Mouse (Mus musculus) ES-E14 (cell line): ENCODE measurements around the gene Add3.

Source experiments
- HCFC1 ChIP-seq: IDR thresholded peaks from 2 replicates; pipeline ENCODE4 v1.6.1; 2012; ENCODE audit warnings: low read length, inconsistent platforms, borderline replicate concordance; ENCODE audit not compliant: insufficient read depth
- ZC3H11A ChIP-seq: IDR thresholded peaks from 2 replicates; pipeline ENCODE4 v1.6.1; 2012; ENCODE audit warnings: low read depth, mild to moderate bottlenecking, inconsistent platforms, low read length, borderline replicate concordance
- ZNF384 ChIP-seq: IDR thresholded peaks from 2 replicates; pipeline ENCODE4 v1.6.1; 2012; ENCODE audit warnings: low read depth, low read length, inconsistent platforms

DNA sequence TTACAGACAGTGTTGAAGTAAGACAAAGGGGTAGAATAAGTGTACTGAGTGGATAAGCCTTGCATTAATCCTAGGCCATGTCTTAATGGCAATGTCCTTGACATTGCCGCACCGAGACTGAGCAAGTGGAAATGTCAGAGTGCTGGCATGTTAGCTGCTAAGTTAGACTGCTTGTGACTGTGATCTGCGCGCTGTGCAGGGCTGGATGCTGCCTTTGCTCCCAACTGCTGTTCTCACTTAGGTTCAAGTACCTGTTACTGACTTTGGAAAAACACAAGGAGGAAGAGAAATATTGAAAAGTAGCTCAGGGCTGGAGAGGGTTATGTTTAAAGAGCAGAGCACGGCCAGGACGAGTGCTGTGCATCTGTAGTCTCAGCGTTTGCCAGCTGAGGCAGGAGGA is 24.4 kb downstream of the Add3 start:
- TF ChIP-seq ZC3H11A (no peak), ZNF384 (no peak), HCFC1 (no peak)
